Mouse (Mus musculus): ENCODE data around the gene Rnf144a. TPM values are rescaled to one million over a fixed set of nuclear protein-coding genes. Genes with fewer than 3 reads are reported as not detected.
"Not testable (repeated sequence)": the region's sequence is repeated elsewhere in the genome, so short reads cannot be mapped to it uniquely, and the experiment has no call there.

Gene Rnf144a
- 1 to 10 TPM; 7.0 to 8.7 TPM for total RNA-seq (2021)
- long read RNA-seq, experiment 1, partial matches to known transcripts: 0 of 2 reads
- long read RNA-seq, experiment 1, other reads (novel, unspliced or antisense): 2 of 2 reads
- long read RNA-seq, experiment 2, partial matches to known transcripts: 0 of 1 reads
- long read RNA-seq, experiment 2, other reads (novel, unspliced or antisense): 1 of 1 reads

GRCm38 (mm10) chr12:26415104-26415771 is at the start of gene Rnf144a:
Gene Rnf144a, minus strand, starts transcription at chr12:26415254.
- DNase-seq: peak; percentile 79

DNA sequence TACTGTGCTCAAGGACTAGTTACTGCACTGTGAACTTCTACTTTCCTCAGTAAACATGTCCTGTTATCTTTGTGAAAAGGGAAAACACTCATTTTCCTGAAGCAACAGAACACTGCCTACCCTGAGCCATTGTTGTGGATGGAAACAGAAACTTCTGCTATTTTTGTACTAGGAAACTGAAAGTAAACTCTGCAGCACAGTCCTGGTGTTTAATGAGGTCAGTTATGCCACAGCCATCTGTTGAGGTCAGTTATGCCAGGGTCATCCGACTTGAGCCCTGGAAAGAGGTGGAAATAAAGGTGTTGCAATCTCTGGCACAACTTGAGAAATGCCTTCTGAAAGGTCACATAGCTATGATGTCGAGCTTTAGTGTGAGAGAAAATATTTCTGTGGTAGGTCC is 45.0 kb upstream of the Rnf144a start:
- DNase-seq: no peak

DNA sequence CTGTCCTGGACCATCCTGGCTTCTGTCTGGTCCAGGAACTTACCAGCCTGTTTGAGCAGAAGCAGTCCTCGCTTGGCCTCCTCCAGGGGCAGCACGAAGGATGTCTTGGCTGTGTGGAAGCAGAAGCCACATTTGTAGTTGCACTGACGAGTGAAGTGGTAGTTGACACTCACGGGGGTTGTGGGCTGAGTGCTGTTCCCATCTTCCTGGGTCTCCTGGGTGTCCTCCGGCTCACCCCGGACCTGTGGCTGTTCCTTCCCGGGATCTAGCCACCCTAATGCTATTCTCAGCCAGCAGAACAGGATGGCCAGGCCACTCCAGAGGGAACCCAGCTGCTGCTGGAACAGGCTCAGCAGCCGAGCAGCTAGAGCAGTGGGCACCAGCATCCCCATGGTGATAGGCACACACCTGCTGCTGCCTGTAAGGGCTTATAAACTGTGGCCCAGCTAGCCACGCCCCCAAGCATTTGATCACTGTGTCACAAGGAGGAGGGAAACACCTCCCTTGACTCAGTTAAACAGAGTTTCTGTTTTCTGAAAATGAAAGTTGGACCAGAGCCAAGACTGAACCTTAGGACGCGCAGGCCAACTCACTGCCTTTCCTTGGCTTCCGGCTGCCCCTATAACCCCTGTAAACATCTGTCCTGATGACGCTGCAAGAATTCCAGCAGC is 41.1 kb upstream of the Rnf144a start, which contains the start of gene Rsad2:
TSS of gene Rsad2 (minus strand) at position 425 of the 671 bp plus-strand sequence.
- peak; percentile 69 for DNase-seq

GRCm38 (mm10) chr12:26454682-26455081 is 39.6 kb upstream of the Rnf144a start:
- no peak for DNase-seq

DNA sequence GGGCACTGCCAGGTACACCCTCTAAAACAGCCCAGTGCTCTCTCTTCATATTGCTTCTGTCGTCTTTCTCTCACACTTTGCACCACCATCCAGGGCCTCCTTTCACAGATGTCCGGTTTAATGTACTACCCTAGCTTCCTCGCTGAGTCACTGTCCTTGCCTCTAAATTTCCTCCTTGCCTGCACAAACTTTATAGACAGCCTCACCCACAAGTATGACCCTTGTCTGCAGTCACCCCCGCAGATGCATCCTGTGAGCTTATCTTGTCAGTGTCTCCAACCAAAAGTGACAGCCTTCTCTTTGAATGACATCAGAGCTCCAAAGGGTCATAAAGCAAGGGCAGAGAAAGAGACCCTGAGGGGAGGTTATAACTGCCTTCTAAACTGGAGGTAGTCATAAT is 37.9 kb upstream of the Rnf144a start:
- no peak for DNase-seq

DNA sequence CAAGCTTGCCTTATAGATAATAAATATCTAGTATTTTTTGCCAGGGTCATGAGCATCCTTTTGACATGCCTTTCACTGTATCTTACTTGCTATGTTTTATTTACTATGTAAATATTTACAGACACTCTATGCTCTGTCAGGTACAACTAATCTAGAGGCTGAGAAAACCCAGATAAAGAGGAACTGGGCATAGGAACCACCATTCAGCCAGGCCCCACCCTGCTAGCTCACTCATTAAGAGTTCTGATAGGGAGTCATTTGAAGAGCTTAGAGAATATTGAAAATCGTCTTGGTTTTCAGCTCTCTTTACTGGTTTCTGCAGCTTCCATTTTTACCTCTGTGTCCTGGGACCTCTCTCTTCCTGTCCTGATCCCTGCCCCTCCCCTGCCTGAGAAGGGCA is 36.1 kb upstream of the Rnf144a start:
- no peak for DNase-seq

DNA sequence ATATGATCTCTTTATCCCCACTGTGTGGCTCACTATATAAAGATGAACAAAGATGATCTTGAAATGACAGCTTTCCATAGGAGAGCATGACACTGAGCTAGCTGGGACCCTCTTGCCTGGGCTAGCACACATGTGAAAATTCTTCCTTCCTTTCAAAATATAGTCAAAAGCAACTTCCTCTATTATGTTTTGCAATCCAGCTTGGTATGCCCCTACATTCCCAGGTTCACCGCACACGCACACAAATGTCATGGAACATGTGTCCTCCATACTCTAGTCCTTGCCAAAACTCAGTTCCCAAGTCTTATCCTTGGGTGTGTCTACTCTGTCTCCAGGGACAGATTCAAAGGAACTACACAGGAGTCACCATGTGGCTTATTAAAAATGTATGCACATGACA is 34.4 kb upstream of the Rnf144a start:
- DNase-seq: no peak

DNA sequence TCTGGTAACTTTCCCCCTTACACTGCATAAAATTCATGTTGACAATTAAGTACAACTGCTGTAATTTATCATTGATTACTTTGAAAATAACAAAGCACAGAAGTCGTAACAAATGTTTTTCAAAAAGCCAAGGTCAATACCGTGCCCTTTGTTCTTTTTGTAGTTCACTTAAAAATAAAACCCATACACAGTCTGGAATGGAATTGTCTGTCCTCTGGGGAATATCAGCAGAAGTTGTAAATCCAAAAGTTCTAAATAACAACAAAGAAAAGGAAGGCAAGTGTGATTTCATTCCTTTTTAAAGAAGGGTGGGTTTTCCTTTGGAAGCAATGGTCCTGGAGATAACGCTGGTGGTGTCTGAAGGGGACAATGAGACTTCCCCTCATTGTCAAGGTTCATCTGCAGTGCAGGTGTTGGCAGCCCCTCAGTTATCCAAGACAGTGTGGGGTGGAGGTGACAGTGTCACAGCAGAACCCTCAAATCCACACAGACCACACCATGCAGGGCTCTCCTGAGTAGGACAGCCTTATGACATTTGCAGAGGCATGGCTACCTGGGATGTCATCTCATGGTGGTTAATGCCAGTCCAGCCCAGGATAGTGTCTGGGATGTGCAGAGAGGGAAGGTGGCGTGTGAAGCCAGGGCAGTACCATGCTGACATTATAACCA is 31.5 kb upstream of the Rnf144a start:
- DNase-seq: no peak

- DNase-seq: no peak
These were observed 29.5 kb upstream of the Rnf144a start for GRCm38 (mm10) chr12:26444511-26444910.

GRCm38 (mm10) chr12:26444054-26444453 is 29.0 kb upstream of the Rnf144a start:
- DNase-seq: peak; percentile 60

DNA sequence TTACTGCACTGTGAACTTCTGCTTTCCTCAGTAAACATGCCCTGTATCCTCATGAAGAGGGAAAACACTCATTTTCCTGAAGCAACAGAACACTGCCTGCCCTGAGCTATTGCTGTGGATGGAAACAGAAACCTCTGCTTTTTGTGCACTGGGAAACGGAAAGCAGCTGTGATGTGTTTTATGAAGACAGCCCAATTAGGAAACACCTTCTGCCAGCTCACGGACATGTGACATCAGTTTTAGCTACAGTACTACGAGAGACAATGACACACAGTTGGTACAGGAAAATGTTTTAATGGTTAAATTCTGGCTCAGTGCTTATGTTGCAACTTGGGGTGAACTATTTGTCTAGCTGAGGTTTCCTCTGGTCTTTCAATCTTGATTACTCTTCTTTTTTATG is 24.3 kb upstream of the Rnf144a start:
- no peak for DNase-seq

DNA sequence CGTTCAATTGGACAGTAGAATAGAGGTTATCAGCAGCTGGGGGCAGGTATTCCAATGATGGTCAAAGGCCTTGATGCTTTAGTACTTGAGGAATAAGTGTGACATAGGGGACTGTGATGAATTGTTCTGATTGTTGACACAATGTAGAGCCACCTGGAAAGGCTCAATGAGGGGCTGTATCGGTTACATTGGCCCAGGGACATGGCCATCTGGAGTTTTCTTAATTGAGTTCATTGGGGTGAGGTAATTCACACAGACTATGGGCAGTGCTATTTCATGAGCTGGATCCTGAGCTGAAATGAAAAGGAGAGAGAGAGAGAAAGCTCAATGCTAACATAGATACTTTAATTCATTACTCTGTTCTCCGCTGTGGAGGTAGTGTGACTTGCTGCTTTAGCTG is 22.9 kb upstream of the Rnf144a start:
- no peak for DNase-seq

DNA sequence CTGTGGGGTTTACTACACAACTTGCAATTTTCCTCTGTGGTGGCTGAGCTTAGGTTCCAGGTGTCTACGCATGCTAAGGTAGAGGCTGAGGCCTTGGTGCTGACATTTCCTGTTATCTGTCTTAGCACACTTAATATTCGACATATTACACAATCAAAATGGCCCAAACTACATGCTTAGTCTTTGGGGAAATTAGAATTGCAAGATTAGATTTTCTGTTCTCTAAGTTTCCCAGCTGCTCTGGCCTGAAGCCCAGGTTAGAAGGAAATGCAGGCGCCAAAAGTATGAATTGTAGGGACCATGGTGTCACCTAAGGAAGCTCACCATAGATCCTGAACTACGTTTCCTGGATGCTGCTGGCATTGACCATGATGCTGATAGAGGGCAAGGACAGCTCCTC is 21.3 kb upstream of the Rnf144a start:
- no peak for DNase-seq

DNA sequence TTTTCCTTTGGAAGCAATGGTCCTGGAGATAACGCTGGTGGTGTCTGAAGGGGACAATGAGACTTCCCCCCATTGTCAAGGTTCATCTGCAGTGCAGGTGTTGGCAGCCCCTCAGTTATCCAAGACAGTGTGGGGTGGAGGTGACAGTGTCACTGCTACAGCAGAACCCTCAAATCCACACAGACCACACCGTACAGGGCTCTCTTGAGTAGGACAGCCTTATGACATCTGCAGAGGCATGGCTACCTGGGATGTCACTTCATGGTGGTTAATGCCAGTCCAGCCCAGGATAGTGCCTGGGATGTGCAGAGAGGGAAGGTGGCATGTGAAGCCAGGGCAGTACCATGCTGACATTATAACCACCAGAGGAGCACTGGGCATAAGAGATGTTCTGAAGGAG is 13.7 kb upstream of the Rnf144a start:
- DNase-seq: not testable (repeated sequence)

DNA sequence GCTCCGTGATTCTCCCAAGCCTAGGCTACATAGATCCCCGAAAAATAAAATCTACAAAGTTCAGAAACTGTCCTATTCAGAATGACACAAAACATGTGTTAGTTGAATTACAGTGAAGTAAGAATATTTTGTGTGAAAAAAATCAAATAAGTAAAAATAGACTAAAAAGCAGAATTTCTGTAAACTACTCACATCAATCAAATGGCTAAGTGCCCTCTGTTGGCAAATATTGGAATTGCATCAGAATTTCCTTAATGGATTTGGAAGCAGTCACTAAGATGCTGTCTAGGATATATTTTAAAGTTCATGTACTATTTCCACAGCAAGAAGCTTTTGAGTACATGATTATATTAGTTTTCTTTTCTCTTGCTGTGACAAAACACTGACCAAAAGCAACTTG is 9.8 kb upstream of the Rnf144a start:
- no peak for DNase-seq

DNA sequence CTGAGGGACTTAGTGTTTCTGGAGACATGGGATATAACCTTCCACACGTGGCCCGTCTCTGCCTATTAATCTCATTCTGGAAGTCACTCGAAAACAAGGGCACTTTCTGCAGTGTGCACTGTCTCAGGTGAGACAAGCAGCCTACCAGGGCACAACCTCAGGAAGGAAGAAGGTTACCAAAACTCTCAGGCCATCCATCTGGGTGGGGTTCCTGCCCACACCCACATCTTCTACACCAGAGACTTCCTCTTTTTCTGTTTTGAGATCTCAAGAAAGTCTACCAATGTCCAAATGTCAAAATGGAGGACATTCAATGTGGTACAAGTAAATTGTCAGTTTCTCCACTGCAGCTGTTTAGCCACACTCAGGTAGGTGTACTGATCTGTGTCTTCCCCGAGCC is 3.3 kb upstream of the Rnf144a start:
- no peak for DNase-seq

DNA sequence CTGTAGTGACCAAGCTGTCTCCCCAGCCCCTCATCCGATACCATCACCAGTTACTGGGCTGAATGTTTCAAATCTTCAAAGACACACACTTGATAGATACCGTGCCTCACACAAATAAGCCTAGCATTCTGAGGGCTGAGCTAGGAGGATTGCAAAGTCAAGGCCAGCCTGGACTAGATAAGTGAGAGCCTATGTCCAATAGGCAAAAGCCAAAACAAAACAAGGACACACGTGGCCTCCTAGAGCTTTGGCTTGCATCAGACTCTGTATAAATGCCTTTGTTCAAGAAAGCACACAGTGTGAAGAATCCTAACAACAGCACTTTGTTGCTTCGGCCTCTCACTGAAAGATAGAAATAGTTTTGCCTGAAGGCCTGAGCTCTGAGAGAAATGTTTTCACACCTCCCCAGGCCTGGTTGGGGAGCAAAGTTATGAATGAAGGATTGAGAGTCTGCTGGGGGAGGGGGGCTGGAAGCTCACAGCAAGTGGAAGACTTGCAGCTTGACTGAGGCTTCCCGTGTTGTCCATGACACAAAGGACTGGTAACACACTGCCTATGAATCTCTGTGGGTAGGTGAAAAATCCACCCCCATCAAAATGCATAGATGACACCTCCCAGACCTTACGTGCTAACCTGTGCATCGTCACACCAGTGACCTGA is 1.7 kb upstream of the Rnf144a start:
- no peak for DNase-seq

DNA sequence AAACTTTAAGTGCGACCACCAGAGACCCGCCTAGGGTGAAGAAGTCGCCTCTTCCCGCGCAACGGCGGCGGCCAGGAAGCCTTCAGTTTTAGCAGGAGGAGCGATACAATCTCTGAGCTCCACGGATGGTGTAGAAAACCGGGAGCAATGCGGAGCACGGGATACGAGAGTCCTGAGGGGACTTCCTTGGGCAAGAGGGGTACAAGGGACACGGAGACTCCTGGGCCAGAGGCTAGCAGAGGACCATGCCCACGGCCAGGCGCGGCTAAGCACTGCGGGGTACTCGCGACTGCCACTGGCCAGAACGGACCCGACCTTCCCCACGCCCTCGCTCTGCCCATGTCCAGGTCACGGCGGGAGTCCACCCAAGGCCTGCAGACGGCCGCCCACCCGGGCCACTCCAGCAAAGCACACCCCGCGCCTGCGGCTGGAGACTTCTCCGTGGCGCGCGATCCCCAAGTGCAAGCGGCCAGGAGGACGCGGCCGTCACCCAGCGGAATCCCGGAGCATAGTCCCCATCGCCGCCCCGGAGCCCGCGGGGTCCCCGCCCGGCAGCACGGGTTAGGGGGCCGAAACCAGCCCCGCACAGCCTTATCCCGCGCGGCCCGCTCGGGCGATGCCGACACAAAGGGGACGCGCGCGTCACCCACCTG is 477 bp downstream of the Rnf144a start:
- no peak for DNase-seq

DNA sequence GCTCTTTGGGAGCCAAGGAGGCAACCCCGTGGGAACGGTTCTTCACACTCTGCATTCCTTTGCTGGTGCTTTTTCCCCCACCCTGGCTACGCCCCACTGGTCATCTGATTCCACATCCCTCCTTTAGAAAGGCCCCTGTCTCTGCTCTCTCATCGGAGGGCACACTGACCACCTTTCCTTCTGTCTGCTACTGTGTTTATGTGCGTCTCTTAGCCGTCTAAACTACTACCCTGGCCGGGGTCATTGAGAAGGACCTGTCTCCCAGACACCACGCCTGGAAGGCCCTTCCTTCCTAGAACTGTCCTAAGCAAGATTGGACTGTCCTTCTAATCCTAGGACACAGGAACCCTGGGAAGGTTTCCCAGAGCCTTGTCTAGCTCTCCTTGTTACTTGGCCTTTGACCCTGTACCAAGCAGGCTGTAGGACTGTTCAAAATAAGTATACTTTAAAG is 1.1 kb downstream of the Rnf144a start:
- peak; percentile 14 for DNase-seq

DNA sequence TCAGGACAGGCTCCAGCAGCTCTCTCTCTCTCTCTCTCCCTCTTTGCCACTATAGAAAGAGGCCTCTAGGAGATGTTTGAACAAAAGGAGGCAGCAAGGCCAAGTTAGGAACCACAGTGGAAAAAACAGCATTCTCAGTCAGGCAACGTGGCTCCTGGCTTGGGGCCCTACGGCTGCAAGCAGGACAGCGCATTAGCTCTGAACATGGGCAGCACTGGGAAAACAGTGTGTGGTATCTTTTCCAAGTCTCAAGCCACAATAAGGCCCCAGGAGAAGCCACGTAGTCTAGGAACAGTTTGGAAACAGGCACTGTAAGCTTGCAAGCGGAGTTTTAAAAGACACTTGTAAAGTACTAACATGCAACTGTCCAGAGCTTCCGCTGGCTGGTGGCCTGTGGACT is 2.3 kb downstream of the Rnf144a start:
- peak; percentile 61 for DNase-seq

GRCm38 (mm10) chr12:26411841-26412450 is 3.1 kb downstream of the Rnf144a start:
- DNase-seq: peak; percentile 28
